Mouse (Mus musculus): ENCODE results near the gene Rab3gap1. TPM values are rescaled to one million over a fixed set of nuclear protein-coding genes. Genes with fewer than 3 reads are reported as not detected.
A peak's percentile ranks its signal among the peaks of the same experiment; 100 is the strongest.

The Rab3gap1 gene
- polyA plus RNA-seq, 1 experiment from 2014 or later = 19.9 TPM

GRCm38 (mm10) chr1:127899401-127899800 lies 30.8 kb downstream of the Rab3gap1 start:
- Histone ChIP-seq H3K4me3 (ENCODE audit: low read depth, low read length) (no peak overlapping the region), H3K27me3 (replicated peaks; ENCODE audit: control insufficient read depth, insufficient read depth, low read length) (no peaks in the 10 kb centered on the region), H3K4me2 (no peak overlapping the region), H3K36me3 (ENCODE audit: control insufficient read depth, insufficient read depth, low read length) (peaks cover 6% of the 10 kb centered on the region; the same call in 1 of the 2 replicates), H3K27ac (ENCODE audit: low read depth, low read length) (no peak overlapping the region), H3K9me3 (ENCODE audit: control insufficient read depth, low read length) (no peaks in the 10 kb centered on the region), H3K9ac (ENCODE audit: low read depth, low read length) (no peak overlapping the region), H3K4me1 (replicated peaks; ENCODE audit: control insufficient read depth, insufficient read depth, low read length) (no peaks in the 10 kb centered on the region)
- DNase-seq (ENCODE audit: low spot score) (no peak), ATAC-seq (replicated peaks; ENCODE audit: low FRiP score) (no peak)
- WGBS = 81% methylated on average over 1 of the region's 1 CpGs

- no peak overlapping the region for H3K9ac ChIP-seq (ENCODE audit: low read depth, low read length)
- peaks cover 6% of the 10 kb centered on the region; the same call in 1 of the 2 replicates for H3K36me3 ChIP-seq (ENCODE audit: control insufficient read depth, insufficient read depth, low read length)
- no peaks in the 10 kb centered on the region for H3K9me3 ChIP-seq (ENCODE audit: control insufficient read depth, low read length)
- no peaks in the 10 kb centered on the region for H3K4me1 ChIP-seq (replicated peaks; ENCODE audit: control insufficient read depth, insufficient read depth, low read length)
- H3K4me3 ChIP-seq (ENCODE audit: low read depth, low read length) = no peak overlapping the region
- ATAC-seq (replicated peaks; ENCODE audit: low FRiP score) (no peak), DNase-seq (ENCODE audit: low spot score) (no peak)
- no peaks in the 10 kb centered on the region for H3K27me3 ChIP-seq (replicated peaks; ENCODE audit: control insufficient read depth, insufficient read depth, low read length)
- no peak overlapping the region for H3K4me2 ChIP-seq
- H3K27ac ChIP-seq (ENCODE audit: low read depth, low read length) = no peak overlapping the region
- WGBS = 75% methylated on average over 2 of the region's 2 CpGs
Measured at GRCm38 (mm10) chr1:127904774-127905385, 36.3 kb downstream of the Rab3gap1 start.

- Histone ChIP-seq H3K9ac (ENCODE audit: low read depth, low read length) (no peak overlapping the region), H3K27ac (ENCODE audit: low read depth, low read length) (no peak overlapping the region), H3K4me1 (replicated peaks; ENCODE audit: control insufficient read depth, insufficient read depth, low read length) (no peaks in the 10 kb centered on the region), H3K4me2 (no peak overlapping the region), H3K4me3 (ENCODE audit: low read depth, low read length) (no peak overlapping the region), H3K27me3 (replicated peaks; ENCODE audit: control insufficient read depth, insufficient read depth, low read length) (no peaks in the 10 kb centered on the region), H3K36me3 (ENCODE audit: control insufficient read depth, insufficient read depth, low read length) (peaks cover 5% of the 10 kb centered on the region), H3K9me3 (ENCODE audit: control insufficient read depth, low read length) (no peaks in the 10 kb centered on the region)
- WGBS = 88% methylated on average over 4 of the region's 4 CpGs
- no peak for DNase-seq (ENCODE audit: low spot score)
- ATAC-seq (replicated peaks; ENCODE audit: low FRiP score) = no peak
Measured at GRCm38 (mm10) chr1:127913116-127913515, 44.5 kb downstream of the Rab3gap1 start.

- Histone ChIP-seq H3K4me3 (ENCODE audit: low read depth, low read length) (no peak overlapping the region), H3K9me3 (ENCODE audit: control insufficient read depth, low read length) (no peaks in the 10 kb centered on the region), H3K9ac (ENCODE audit: low read depth, low read length) (no peak overlapping the region), H3K4me1 (replicated peaks; ENCODE audit: control insufficient read depth, insufficient read depth, low read length) (no peaks in the 10 kb centered on the region), H3K27ac (ENCODE audit: low read depth, low read length) (no peak overlapping the region), H3K27me3 (replicated peaks; ENCODE audit: control insufficient read depth, insufficient read depth, low read length) (no peaks in the 10 kb centered on the region), H3K4me2 (no peak overlapping the region), H3K36me3 (ENCODE audit: control insufficient read depth, insufficient read depth, low read length) (peaks cover 7% of the 10 kb centered on the region)
- WGBS = 83% methylated on average over 6 of the region's 6 CpGs
- no peak for DNase-seq (ENCODE audit: low spot score)
- ATAC-seq (replicated peaks; ENCODE audit: low FRiP score) = no peak
Measured at GRCm38 (mm10) chr1:127915316-127915715, 46.7 kb downstream of the Rab3gap1 start.

GRCm38 (mm10) chr1:127915802-127916201 lies 47.2 kb downstream of the Rab3gap1 start:
- Histone ChIP-seq H3K4me2 (no peak overlapping the region), H3K4me3 (ENCODE audit: low read depth, low read length) (no peak overlapping the region), H3K9ac (ENCODE audit: low read depth, low read length) (no peak overlapping the region), H3K36me3 (ENCODE audit: control insufficient read depth, insufficient read depth, low read length) (peaks cover 7% of the 10 kb centered on the region), H3K9me3 (ENCODE audit: control insufficient read depth, low read length) (no peaks in the 10 kb centered on the region), H3K4me1 (replicated peaks; ENCODE audit: control insufficient read depth, insufficient read depth, low read length) (no peaks in the 10 kb centered on the region), H3K27ac (ENCODE audit: low read depth, low read length) (no peak overlapping the region), H3K27me3 (replicated peaks; ENCODE audit: control insufficient read depth, insufficient read depth, low read length) (no peaks in the 10 kb centered on the region)
- WGBS = 76% methylated on average over 1 of the region's 1 CpGs
- DNase-seq (ENCODE audit: low spot score) = no peak
- no peak for ATAC-seq (replicated peaks; ENCODE audit: low FRiP score)

- no peak overlapping the region for H3K9ac ChIP-seq (ENCODE audit: low read depth, low read length)
- no peaks in the 10 kb centered on the region for H3K9me3 ChIP-seq (ENCODE audit: control insufficient read depth, low read length)
- H3K27ac ChIP-seq (ENCODE audit: low read depth, low read length) = no peak overlapping the region
- 86% methylated on average over 2 of the region's 2 CpGs for WGBS
- ATAC-seq (replicated peaks; ENCODE audit: low FRiP score) (0 out of 2 replicates have a peak, but pooled peaks have one; percentile 61), DNase-seq (ENCODE audit: low spot score) (no peak)
- no peak overlapping the region for H3K4me3 ChIP-seq (ENCODE audit: low read depth, low read length)
- H3K27me3 ChIP-seq (replicated peaks; ENCODE audit: control insufficient read depth, insufficient read depth, low read length) = no peaks in the 10 kb centered on the region
- no peaks in the 10 kb centered on the region for H3K4me1 ChIP-seq (replicated peaks; ENCODE audit: control insufficient read depth, insufficient read depth, low read length)
- H3K36me3 ChIP-seq (ENCODE audit: control insufficient read depth, insufficient read depth, low read length) = peaks cover 15% of the 10 kb centered on the region
- no peak overlapping the region for H3K4me2 ChIP-seq
Measured at GRCm38 (mm10) chr1:127933405-127933804, 64.8 kb downstream of the Rab3gap1 start.

GRCm38 (mm10) chr1:127934322-127934721 lies 65.7 kb downstream of the Rab3gap1 start:
- no peaks in the 10 kb centered on the region for H3K27me3 ChIP-seq (replicated peaks; ENCODE audit: control insufficient read depth, insufficient read depth, low read length)
- H3K9ac ChIP-seq (ENCODE audit: low read depth, low read length) = no peak overlapping the region
- DNase-seq (ENCODE audit: low spot score) (no peak), ATAC-seq (replicated peaks; ENCODE audit: low FRiP score) (no peak)
- no peak overlapping the region for H3K4me3 ChIP-seq (ENCODE audit: low read depth, low read length)
- 97% methylated on average over 5 of the region's 5 CpGs for WGBS
- H3K36me3 ChIP-seq (ENCODE audit: control insufficient read depth, insufficient read depth, low read length) = peaks cover 24% of the 10 kb centered on the region
- no peak overlapping the region for H3K4me2 ChIP-seq
- no peaks in the 10 kb centered on the region for H3K4me1 ChIP-seq (replicated peaks; ENCODE audit: control insufficient read depth, insufficient read depth, low read length)
- H3K27ac ChIP-seq (ENCODE audit: low read depth, low read length) = no peak overlapping the region
- H3K9me3 ChIP-seq (ENCODE audit: control insufficient read depth, low read length) = no peaks in the 10 kb centered on the region

- DNase-seq (ENCODE audit: low spot score) (no peak), ATAC-seq (replicated peaks; ENCODE audit: low FRiP score) (no peak)
- H3K27me3 ChIP-seq (replicated peaks; ENCODE audit: control insufficient read depth, insufficient read depth, low read length) = no peaks in the 10 kb centered on the region
- no peak overlapping the region for H3K9ac ChIP-seq (ENCODE audit: low read depth, low read length)
- 81% methylated on average over 8 of the region's 8 CpGs for WGBS
- no peaks in the 10 kb centered on the region for H3K4me1 ChIP-seq (replicated peaks; ENCODE audit: control insufficient read depth, insufficient read depth, low read length)
- H3K27ac ChIP-seq (ENCODE audit: low read depth, low read length) = no peak overlapping the region
- H3K4me2 ChIP-seq = no peak overlapping the region
- H3K4me3 ChIP-seq (ENCODE audit: low read depth, low read length) = no peak overlapping the region
- no peaks in the 10 kb centered on the region for H3K9me3 ChIP-seq (ENCODE audit: control insufficient read depth, low read length)
- peaks cover 31% of the 10 kb centered on the region for H3K36me3 ChIP-seq (ENCODE audit: control insufficient read depth, insufficient read depth, low read length)
Measured at GRCm38 (mm10) chr1:127937277-127937676, 68.7 kb downstream of the Rab3gap1 start.

GRCm38 (mm10) chr1:127942231-127942630 lies 73.7 kb downstream of the Rab3gap1 start:
- Histone ChIP-seq H3K9ac (ENCODE audit: low read depth, low read length) (no peak overlapping the region), H3K9me3 (ENCODE audit: control insufficient read depth, low read length) (no peaks in the 10 kb centered on the region), H3K27ac (ENCODE audit: low read depth, low read length) (no peak overlapping the region), H3K4me1 (replicated peaks; ENCODE audit: control insufficient read depth, insufficient read depth, low read length) (no peaks in the 10 kb centered on the region), H3K27me3 (replicated peaks; ENCODE audit: control insufficient read depth, insufficient read depth, low read length) (no peaks in the 10 kb centered on the region), H3K36me3 (ENCODE audit: control insufficient read depth, insufficient read depth, low read length) (peaks cover 32% of the 10 kb centered on the region), H3K4me3 (ENCODE audit: low read depth, low read length) (no peak overlapping the region), H3K4me2 (no peak overlapping the region)
- 93% methylated on average over 10 of the region's 10 CpGs for WGBS
- no peak for ATAC-seq (replicated peaks; ENCODE audit: low FRiP score)
- no peak for DNase-seq (ENCODE audit: low spot score)
